Mouse (Mus musculus): ENCODE data around the gene Dusp10.

- TF ChIP-seq POLR2A (IDR thresholded peaks at IDR 0.05; ENCODE audit: borderline replicate concordance, extremely low read depth, low read depth, low read length): no peak
- no peak for TF ChIP-seq CTCF (IDR thresholded peaks at IDR 0.05; ENCODE audit: insufficient read depth, low read length)
Observed at GRCm38 (mm10) chr1:184094914-184095313, 81.8 kb downstream of the Dusp10 start.
